Comparison of ENCODE assay signal across 12 mouse cellular contexts in genomic region chr2:128881236-128881635, GRCm38 (mm10). TPM values are rescaled to one million over a fixed set of nuclear protein-coding genes. Genes with fewer than 3 reads are reported as not detected.
DNase-seq lines count a peak whose midpoint lies in the region; ATAC-seq and TF ChIP-seq lines count a peak whose summit lies in the region.
"Had no signal": no experiment of that assay in that cellular context is flagged by ENCODE, and none has a peak within 500 bp of the region (broad histone marks: within the 10 kb centered on the region; RNA-seq: fewer than 3 reads in every experiment).

No protein-coding gene starts in this region.

- H3K27me3 ChIP-seq in liver, adult 2 months (ENCODE audit: control insufficient read depth, insufficient read depth, low read length), result no peaks in the 10 kb centered on the region
- no peaks in the 10 kb centered on the region for H3K27me3 ChIP-seq in liver, embryonic 11.5 days (replicated peaks; ENCODE audit: control insufficient read depth, insufficient read depth, low read length)
- H3K27me3 ChIP-seq in stomach, postnatal 0 days (ENCODE audit: control insufficient read depth, insufficient read depth, low read length), result no peaks in the 10 kb centered on the region
- H3K27me3 ChIP-seq: kidney, embryonic 15.5 days; neural tube, embryonic 12.5 days had no signal

- H3K9ac ChIP-seq in liver, adult 2 months (ENCODE audit: low read depth, low read length), result no peak overlapping the region
- H3K9ac ChIP-seq in liver, embryonic 11.5 days (ENCODE audit: low read depth, low read length), result no peak overlapping the region
- H3K9ac ChIP-seq in stomach, postnatal 0 days (ENCODE audit: low read length), result no peak overlapping the region
- H3K9ac ChIP-seq: kidney, embryonic 15.5 days; neural tube, embryonic 12.5 days had no signal

- TF ChIP-seq CTCF in liver, adult 2 months (IDR thresholded peaks at IDR 0.05; ENCODE audit: low read depth, low read length), result peak; percentile 20; the same call in 1 of the 2 replicates
- peak; percentile 62 for TF ChIP-seq CTCF in stomach, postnatal 0 days (IDR thresholded peaks at IDR 0.05; ENCODE audit: low read depth)

- ATAC-seq in liver, embryonic 11.5 days (replicated peaks; ENCODE audit: low FRiP score), result no peak
- no peak for ATAC-seq in stomach, postnatal 0 days (ENCODE audit: low FRiP score, low TSS enrichment)
- no peak; the same call in 1 of the 2 replicates for ATAC-seq in megakaryocyte-erythroid progenitor cell, adult 5-6 weeks (replicated peaks; ENCODE audit: low FRiP score, low TSS enrichment, poor library complexity, severe bottlenecking)

- no peaks in the 10 kb centered on the region for H3K79me2 ChIP-seq in liver, adult 2 months (ENCODE audit: control insufficient read depth, insufficient read depth, low read length)

- no peak for TF ChIP-seq POLR2A in liver, adult 2 months (IDR thresholded peaks at IDR 0.05; ENCODE audit: extremely low read depth, insufficient read depth, low read length)

- no peaks in the 10 kb centered on the region for H3K36me3 ChIP-seq in liver, adult 2 months (ENCODE audit: control insufficient read depth, insufficient read depth, low read length)
- no peaks in the 10 kb centered on the region for H3K36me3 ChIP-seq in liver, embryonic 11.5 days (ENCODE audit: control insufficient read depth, insufficient read depth, low read length)
- H3K36me3 ChIP-seq in stomach, postnatal 0 days (ENCODE audit: control insufficient read depth, insufficient read depth, low read length), result no peaks in the 10 kb centered on the region
- H3K36me3 ChIP-seq: kidney, embryonic 15.5 days; neural tube, embryonic 12.5 days had no signal

- H3K4me3 ChIP-seq in liver, adult 2 months (ENCODE audit: insufficient read depth, low read depth, low read length), result no peak overlapping the region
- no peak overlapping the region for H3K4me3 ChIP-seq in liver, embryonic 11.5 days (ENCODE audit: low read depth, low read length)
- no peak overlapping the region for H3K4me3 ChIP-seq in stomach, postnatal 0 days (ENCODE audit: low read depth, low read length)
- H3K4me3 ChIP-seq: kidney, embryonic 15.5 days; neural tube, embryonic 12.5 days had no signal

- no peak for TF ChIP-seq EP300 in stomach, postnatal 0 days (optimal IDR thresholded peaks at IDR 0.05)

- 66% methylated on average over 4 of the region's 4 CpGs for WGBS in liver, adult 2 months
- 50% methylated on average over 4 of the region's 4 CpGs for WGBS in liver, embryonic 11.5 days
- WGBS in stomach, postnatal 0 days, result 63% methylated on average over 4 of the region's 4 CpGs

- H3K27ac ChIP-seq in liver, adult 2 months (replicated peaks; ENCODE audit: insufficient read depth, low read depth, low read length), result no peak overlapping the region
- H3K27ac ChIP-seq in liver, embryonic 11.5 days (ENCODE audit: low read depth, low read length), result no peak overlapping the region
- no peak overlapping the region for H3K27ac ChIP-seq in stomach, postnatal 0 days (replicated peaks)
- H3K27ac ChIP-seq: kidney, embryonic 15.5 days; neural tube, embryonic 12.5 days had no signal

- DNase-seq in liver, adult 2 months (ENCODE audit: extremely low read depth, low read depth, low spot score), result no peak
- DNase-seq in liver, embryonic 11.5 days (ENCODE audit: low spot score), result no peak
- DNase-seq in ES-CJ7 (ENCODE audit: low read depth, low spot score) (peak; percentile 60), ZHBTc4 (ENCODE audit: low read depth, low spot score) (peak; percentile 68)
- no peak for DNase-seq in stomach, postnatal 0 days (ENCODE audit: low spot score)
- DNase-seq in yolk sac, embryonic 10.5 days (ENCODE audit: low spot score), result no peak
- DNase-seq: heart, adult 11 months had no signal

- no peak overlapping the region for H3K4me2 ChIP-seq in liver, embryonic 11.5 days
- H3K4me2 ChIP-seq in stomach, postnatal 0 days (replicated peaks; ENCODE audit: low read depth), result no peak overlapping the region
- H3K4me2 ChIP-seq: kidney, embryonic 15.5 days; neural tube, embryonic 12.5 days had no signal

- H3K9me3 ChIP-seq in liver, embryonic 11.5 days (ENCODE audit: control insufficient read depth, low read length), result no peaks in the 10 kb centered on the region
- H3K9me3 ChIP-seq in stomach, postnatal 0 days (ENCODE audit: control insufficient read depth, low read length), result no peaks in the 10 kb centered on the region
- H3K9me3 ChIP-seq: kidney, embryonic 15.5 days; neural tube, embryonic 12.5 days had no signal

- H3K4me1 ChIP-seq in liver, adult 2 months (ENCODE audit: control insufficient read depth, insufficient read depth, low read length), result no peaks in the 10 kb centered on the region
- no peaks in the 10 kb centered on the region for H3K4me1 ChIP-seq in liver, embryonic 11.5 days (replicated peaks; ENCODE audit: control insufficient read depth, insufficient read depth, low read length)
- H3K4me1 ChIP-seq in stomach, postnatal 0 days (replicated peaks; ENCODE audit: control insufficient read depth, insufficient read depth), result no peaks in the 10 kb centered on the region
- H3K4me1 ChIP-seq: kidney, embryonic 15.5 days; neural tube, embryonic 12.5 days had no signal

RNA-seq across cellular contexts. Expression of gene Fbln7, which starts 18.5 kb away (rescaled TPM):
- 0.28 and 0.34 TPM in 2 replicates for total RNA-seq in liver, adult 2 months (2014; rRNA removed)
- 0.22 and 0.25 TPM in 2 replicates for polyA plus RNA-seq in liver, adult 2 months (2012; rRNA removed)
- polyA plus RNA-seq in liver, embryonic 11.5 days (2014; fragmentation: Nextera tagmentation; extraction: Ambion mirVana), result 0.62 and 0.90 TPM in 2 replicates
- 2.3 and 2.5 TPM in 2 replicates for polyA plus RNA-seq in stomach, postnatal 0 days (2015; fragmentation: Nextera tagmentation; extraction: Ambion mirVana)
- not detected in 2 replicates for total RNA-seq in megakaryocyte-erythroid progenitor cell, adult 5-6 weeks (2014; fragmentation: Nextera tagmentation)
- not detected in 2 replicates for total RNA-seq in megakaryocyte-erythroid progenitor cell, adult 5-6 weeks (2017)
- total RNA-seq: common myeloid progenitor, adult 5-6 weeks; hematopoietic stem cell, adult 5-6 weeks had no signal

Comparison
In these comparisons a context has a peak if more than half of its experiments do, and no peak if none do; other contexts are left out.
1. DNase-seq: peak in ES-CJ7 (single experiment) and ZHBTc4 (single experiment); none in liver, adult 2 months (single experiment), liver, embryonic 11.5 days (single experiment), stomach, postnatal 0 days (single experiment) and yolk sac, embryonic 10.5 days (single experiment).